Mouse (Mus musculus) liver, embryonic 14.5 days (tissue): ENCODE measurements at regions not wholly inside any gene's neighbourhood (a gene's known extent, or its start where the extent isn't known, plus 50 kb on each side); places are given as distances from the start of the nearest gene placed in this dataset.

Source experiments
- CTCF ChIP-seq: IDR thresholded peaks from 2 replicates; pipeline ENCODE4 v1.5.1; 2016; ENCODE audit warnings: antibody characterized with exemption, low read depth, control low read depth
- EP300 ChIP-seq: IDR thresholded peaks from 2 replicates; pipeline ENCODE4 v1.6.1; 2016; ENCODE audit warnings: antibody characterized with exemption, low read depth

GRCm38 (mm10) chr5:77546001-77546620 lies 138.3 kb upstream of the Igfbp7 start:
- TF ChIP-seq CTCF (no peak), EP300 (no peak)
